Comparison of ENCODE assay signal across 7 mouse cellular contexts in the genomic region with DNA sequence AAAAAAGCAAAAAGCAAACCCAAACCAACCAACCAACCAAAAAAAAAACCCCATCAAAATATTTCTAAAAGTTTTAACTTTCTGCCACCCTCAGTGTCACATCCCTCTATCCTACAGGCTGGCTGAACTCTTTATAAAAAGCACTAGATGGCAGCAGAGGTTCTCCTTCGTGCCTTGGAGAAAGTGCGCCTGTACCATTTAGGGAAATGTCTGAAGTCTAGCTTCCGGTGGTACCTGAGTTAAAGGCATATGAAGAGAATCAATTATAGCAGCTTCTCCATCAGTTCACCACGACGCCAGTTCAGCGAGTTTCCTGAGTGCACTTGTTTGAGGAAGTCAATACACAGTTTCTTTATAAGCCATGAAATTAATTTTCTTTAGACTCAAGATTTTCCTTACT.
A peak's percentile ranks its signal among the peaks of the same experiment; 100 is the strongest.
DNase-seq lines count a peak whose midpoint lies in the region; ATAC-seq and TF ChIP-seq lines count a peak whose summit lies in the region.

No protein-coding gene starts in this region.

- H3K9me3 ChIP-seq in CH12.LX (replicated peaks; ENCODE audit: low read length) = no peaks in the 10 kb centered on the region
- H3K9me3 ChIP-seq in forebrain, embryonic 14.5 days (replicated peaks; ENCODE audit: control insufficient read depth, low read length) = no peaks in the 10 kb centered on the region
- no peaks in the 10 kb centered on the region for H3K9me3 ChIP-seq in midbrain, embryonic 13.5 days

- peak; percentile 81 for ATAC-seq in forebrain, embryonic 14.5 days
- ATAC-seq in midbrain, embryonic 13.5 days = peak; percentile 68; the same call in 1 of the 2 replicates

- peak; percentile 96 for TF ChIP-seq RAD21 in CH12.LX (IDR thresholded peaks at IDR 0.05; ENCODE audit: low read depth, low read length)

- peaks cover 13 to 43% of the 10 kb centered on the region in 2 experiments for H3K4me1 ChIP-seq in CH12.LX (ENCODE audit: control insufficient read depth in 1 of 2, insufficient read depth in 2 of 2)
- H3K4me1 ChIP-seq in forebrain, embryonic 14.5 days (ENCODE audit: control insufficient read depth, insufficient read depth, low read length) = no peaks in the 10 kb centered on the region
- no peaks in the 10 kb centered on the region for H3K4me1 ChIP-seq in midbrain, embryonic 13.5 days (replicated peaks)

- TF ChIP-seq POLR2A in CH12.LX (IDR thresholded peaks at IDR 0.05; ENCODE audit: low read depth, low read length) = no peak

- H3K36me3 ChIP-seq in CH12.LX (replicated peaks in 1 of 2; ENCODE audit: control insufficient read depth in 1 of 2, insufficient read depth in 1 of 2, low read length in 1 of 2) = peaks cover 0 to 35% of the 10 kb centered on the region in 2 experiments
- no peaks in the 10 kb centered on the region for H3K36me3 ChIP-seq in forebrain, embryonic 14.5 days (ENCODE audit: control insufficient read depth, insufficient read depth, low read length)
- H3K36me3 ChIP-seq in midbrain, embryonic 13.5 days = no peaks in the 10 kb centered on the region

- no peak overlapping the region for H3K4me3 ChIP-seq in layer of hippocampus, adult 2 months
- no peak overlapping the region for H3K4me3 ChIP-seq in CH12.LX (replicated peaks in 1 of 3; ENCODE audit: low read depth in 2 of 3, low read length in 2 of 3, poor library complexity in 1 of 3)
- H3K4me3 ChIP-seq in forebrain, embryonic 14.5 days (ENCODE audit: low read depth, low read length) = no peak overlapping the region
- no peak overlapping the region for H3K4me3 ChIP-seq in midbrain, embryonic 13.5 days (replicated peaks)

- no peak overlapping the region for H3K9ac ChIP-seq in CH12.LX (ENCODE audit: insufficient read depth, low read depth)
- no peak overlapping the region for H3K9ac ChIP-seq in forebrain, embryonic 14.5 days (ENCODE audit: low read length)
- H3K9ac ChIP-seq in midbrain, embryonic 13.5 days (replicated peaks) = no peak overlapping the region

- WGBS in forebrain, embryonic 14.5 days = 11% methylated on average over 6 of the region's 6 CpGs
- 18% methylated on average over 6 of the region's 6 CpGs for WGBS in midbrain, embryonic 13.5 days

- dilution Hi-C loops in CH12.LX (cut with MboI; ENCODE audit: extremely low pct_ligation_motif_present, extremely low pct_unique_long_range_greater_than_20kb, low sequenced_read_pairs) = loop anchor here (25.0 kb wide), 1 partner anchor 111 kb away; no protein-coding TSS in a partner anchor

- peak; percentile 26 to 55 for DNase-seq in layer of hippocampus, adult 2 months (ENCODE audit: low spot score in 2 of 2)
- DNase-seq in layer of hippocampus, adult 9-10 months (ENCODE audit: low spot score) = no peak
- DNase-seq in CH12.LX (ENCODE audit: extremely low read depth) = peak; percentile 77
- DNase-seq in Muller cell, postnatal 12 days (ENCODE audit: inconsistent ontology term) = peak; percentile 65
- peak; percentile 88 for DNase-seq in forebrain, embryonic 14.5 days (ENCODE audit: low spot score)
- no peak for DNase-seq in urinary bladder, postnatal 36 days (ENCODE audit: low spot score in 2 of 2)

- H3K4me2 ChIP-seq in CH12.LX (ENCODE audit: insufficient read depth, low read depth, poor library complexity, severe bottlenecking) = no peak overlapping the region
- H3K4me2 ChIP-seq in forebrain, embryonic 14.5 days (ENCODE audit: low read length) = no peak overlapping the region
- no peak overlapping the region for H3K4me2 ChIP-seq in midbrain, embryonic 13.5 days (replicated peaks)

- TF ChIP-seq EP300 in CH12.LX (IDR thresholded peaks at IDR 0.05; ENCODE audit: low read length) = no peak

- in situ Hi-C loops in CH12.LX (cut with MboI; ENCODE audit: low pct_ligation_motif_present, low pct_unique_long_range_greater_than_20kb, low sequenced_read_pairs) = no loop called here

- TF ChIP-seq CTCF in layer of hippocampus, adult 2 months (conservative IDR thresholded peaks at IDR 0.05) = peak; percentile 88
- TF ChIP-seq CTCF in CH12.LX (conservative IDR thresholded peaks at IDR 0.05 in 1 of 2, IDR thresholded peaks at IDR 0.05 in 1 of 2; ENCODE audit: low read depth in 2 of 2, low read length in 2 of 2) = peak; percentile 32 to 91; a peak in 3 of 4 replicates

- H3K27ac ChIP-seq in layer of hippocampus, adult 2 months = no peak overlapping the region
- H3K27ac ChIP-seq in CH12.LX (ENCODE audit: insufficient read depth, low read depth) = no peak overlapping the region
- H3K27ac ChIP-seq in forebrain, embryonic 14.5 days (ENCODE audit: low read depth, low read length) = no peak overlapping the region
- no peak overlapping the region for H3K27ac ChIP-seq in midbrain, embryonic 13.5 days

- no peaks in the 10 kb centered on the region for H3K79me2 ChIP-seq in CH12.LX (replicated peaks; ENCODE audit: control insufficient read depth, extremely low read depth, insufficient read depth, poor library complexity, severe bottlenecking)

- no peaks in the 10 kb centered on the region for H3K27me3 ChIP-seq in CH12.LX (replicated peaks)
- H3K27me3 ChIP-seq in forebrain, embryonic 14.5 days (replicated peaks; ENCODE audit: control insufficient read depth, insufficient read depth, low read length) = no peaks in the 10 kb centered on the region
- no peaks in the 10 kb centered on the region for H3K27me3 ChIP-seq in midbrain, embryonic 13.5 days

TF ChIP-seq in CH12.LX, 34 proteins besides CTCF, POLR2A, EP300 and RAD21:
- peak; percentile 94 for TF ChIP-seq SMC3 (IDR thresholded peaks at IDR 0.05; ENCODE audit: low read depth, low read length)
- no peak for TF ChIP-seq ZMIZ1 (IDR thresholded peaks at IDR 0.05; ENCODE audit: low read depth, low read length)
- 0 out of 2 replicates have a peak, but pooled peaks have one; percentile 18 for TF ChIP-seq IRF4 (IDR thresholded peaks at IDR 0.05; ENCODE audit: low read depth, low read length)
- peak; percentile 90 for TF ChIP-seq ZC3H11A (IDR thresholded peaks at IDR 0.05; ENCODE audit: low read depth, low read length)
- TF ChIP-seq ELF1 (IDR thresholded peaks at IDR 0.05; ENCODE audit: low read depth, low read length) = 0 out of 2 replicates have a peak, but pooled peaks have one; percentile 20
- TF ChIP-seq RCOR1 (conservative IDR thresholded peaks at IDR 0.05; ENCODE audit: low read depth, low read length) = no peak
- no peak for TF ChIP-seq ETS1 (conservative IDR thresholded peaks at IDR 0.05; ENCODE audit: low read depth, low read length)

Comparison
In these comparisons a context has a peak if more than half of its experiments do, and no peak if none do; other contexts are left out.
1. DNase-seq: peak in layer of hippocampus, adult 2 months (2 of 2), CH12.LX (single experiment), Muller cell, postnatal 12 days (single experiment) and forebrain, embryonic 14.5 days (single experiment); none in layer of hippocampus, adult 9-10 months (single experiment) and urinary bladder, postnatal 36 days (0 of 2).